Mouse (Mus musculus) neural tube, embryonic 13.5 days (tissue): ENCODE measurements at regions not wholly inside any gene's neighbourhood (a gene's known extent, or its start where the extent isn't known, plus 50 kb on each side); places are given as distances from the start of the nearest gene placed in this dataset.

Experiments used
- ATAC-seq: fragments of 200-750 bp; cut with Nextera tagmentation; 2 replicates; pipeline ENCODE4 v1.8.0; 2017; ENCODE audit warnings: low read depth, mild to moderate bottlenecking, moderate TSS enrichment, moderate library complexity
- H3K27ac ChIP-seq: fragments of 300-500 bp; sonication (generic); replicated peaks from 2 replicates; pipeline ENCODE4 v1.5.1; 2015; ENCODE audit warnings: moderate library complexity, mild to moderate bottlenecking, inconsistent platforms
- H3K27me3 ChIP-seq: fragments of 300-500 bp; sonication (generic); 2 replicates; pipeline ENCODE4 v1.6.1; 2015; ENCODE audit warnings: mild to moderate bottlenecking, inconsistent platforms
- H3K36me3 ChIP-seq: fragments of 300-500 bp; sonication (generic); 2 replicates; pipeline ENCODE4 v1.6.1; 2015; ENCODE audit warnings: mild to moderate bottlenecking, inconsistent platforms
- H3K4me1 ChIP-seq: fragments of 300-500 bp; sonication (generic); replicated peaks from 2 replicates; pipeline ENCODE4 v1.6.1; 2015; ENCODE audit warnings: inconsistent platforms
- H3K4me2 ChIP-seq: fragments of 300-500 bp; sonication (generic); 2 replicates; pipeline ENCODE4 v1.6.1; 2015; ENCODE audit warnings: inconsistent platforms, mild to moderate bottlenecking, moderate library complexity
- H3K4me3 ChIP-seq: fragments of 300-500 bp; sonication (generic); 2 replicates; pipeline ENCODE4 v1.5.1; 2015; ENCODE audit warnings: mild to moderate bottlenecking, inconsistent platforms
- H3K9ac ChIP-seq: fragments of 300-500 bp; sonication (generic); 2 replicates; pipeline ENCODE4 v1.6.1; 2015; ENCODE audit warnings: moderate library complexity, mild to moderate bottlenecking, inconsistent platforms
- H3K9me3 ChIP-seq: fragments of 300-500 bp; sonication (generic); 2 replicates; pipeline ENCODE4 v1.6.1; 2016; ENCODE audit warnings: inconsistent platforms
- WGBS: fragments of 180-500 bp; shearing (Covaris S2); methylation state at CpG from one replicate; pipeline ENCODE4 v1.1.7; 2015; 5-methylcytosine and 5-hydroxymethylcytosine counted together

GRCm38 (mm10) chr5:16424745-16425144 is 128.6 kb upstream of the Hgf start:
- Histone ChIP-seq H3K27me3 (no peaks in the 10 kb centered on the region), H3K9me3 (no peaks in the 10 kb centered on the region), H3K4me3 (no peak overlapping the region), H3K9ac (no peak overlapping the region), H3K36me3 (no peaks in the 10 kb centered on the region), H3K4me1 (no peaks in the 10 kb centered on the region), H3K4me2 (no peak overlapping the region), H3K27ac (no peak overlapping the region)
- WGBS, result 76% methylated on average over 4 of the region's 4 CpGs
- ATAC-seq, result no peak

GRCm38 (mm10) chr5:16425302-16425701 is 128.0 kb upstream of the Hgf start:
- no peaks in the 10 kb centered on the region for H3K4me1 ChIP-seq
- no peak overlapping the region for H3K4me2 ChIP-seq
- 51% methylated on average over 8 of the region's 8 CpGs for WGBS
- no peak overlapping the region for H3K9ac ChIP-seq
- no peaks in the 10 kb centered on the region for H3K9me3 ChIP-seq
- no peak overlapping the region for H3K27ac ChIP-seq
- H3K4me3 ChIP-seq, result no peak overlapping the region
- H3K27me3 ChIP-seq, result no peaks in the 10 kb centered on the region
- H3K36me3 ChIP-seq, result no peaks in the 10 kb centered on the region
- no peak for ATAC-seq

- no peak for ATAC-seq
- no peaks in the 10 kb centered on the region for H3K4me1 ChIP-seq
- H3K27me3 ChIP-seq, result no peaks in the 10 kb centered on the region
- no peak overlapping the region for H3K4me3 ChIP-seq
- H3K27ac ChIP-seq, result no peak overlapping the region
- H3K36me3 ChIP-seq, result no peaks in the 10 kb centered on the region
- no peaks in the 10 kb centered on the region for H3K9me3 ChIP-seq
- H3K9ac ChIP-seq, result no peak overlapping the region
- 33% methylated on average over 2 of the region's 2 CpGs for WGBS
- no peak overlapping the region for H3K4me2 ChIP-seq
Observed at GRCm38 (mm10) chr5:16426306-16426705, 127.0 kb upstream of the Hgf start.

GRCm38 (mm10) chr5:16434586-16434985 is 118.7 kb upstream of the Hgf start:
- no peak overlapping the region for H3K4me2 ChIP-seq
- no peaks in the 10 kb centered on the region for H3K27me3 ChIP-seq
- H3K4me1 ChIP-seq, result no peaks in the 10 kb centered on the region
- no peaks in the 10 kb centered on the region for H3K9me3 ChIP-seq
- H3K4me3 ChIP-seq, result no peak overlapping the region
- 89% methylated on average over 3 of the region's 3 CpGs for WGBS
- no peak overlapping the region for H3K9ac ChIP-seq
- no peaks in the 10 kb centered on the region for H3K36me3 ChIP-seq
- H3K27ac ChIP-seq, result no peak overlapping the region
- no peak for ATAC-seq

GRCm38 (mm10) chr5:16445056-16445455 is 108.2 kb upstream of the Hgf start:
- Histone ChIP-seq H3K9me3 (no peaks in the 10 kb centered on the region; the same call in 1 of the 2 replicates), H3K9ac (no peak overlapping the region), H3K4me1 (no peaks in the 10 kb centered on the region), H3K27me3 (no peaks in the 10 kb centered on the region), H3K4me3 (no peak overlapping the region), H3K27ac (no peak overlapping the region), H3K4me2 (no peak overlapping the region), H3K36me3 (no peaks in the 10 kb centered on the region)
- 75% methylated on average over 1 of the region's 1 CpGs for WGBS
- no peak for ATAC-seq

- no peak overlapping the region for H3K27ac ChIP-seq
- WGBS, result 63% methylated on average over 1 of the region's 1 CpGs
- no peak for ATAC-seq
- no peaks in the 10 kb centered on the region for H3K4me1 ChIP-seq
- no peaks in the 10 kb centered on the region for H3K27me3 ChIP-seq
- H3K9me3 ChIP-seq, result no peaks in the 10 kb centered on the region; the same call in 1 of the 2 replicates
- no peaks in the 10 kb centered on the region for H3K36me3 ChIP-seq
- H3K4me3 ChIP-seq, result no peak overlapping the region
- no peak overlapping the region for H3K4me2 ChIP-seq
- H3K9ac ChIP-seq, result no peak overlapping the region
Observed at GRCm38 (mm10) chr5:16446977-16447376, 106.3 kb upstream of the Hgf start.

- no peak for ATAC-seq
- Histone ChIP-seq H3K4me1 (no peaks in the 10 kb centered on the region), H3K9ac (no peak overlapping the region), H3K36me3 (no peaks in the 10 kb centered on the region), H3K27me3 (no peaks in the 10 kb centered on the region), H3K9me3 (no peaks in the 10 kb centered on the region), H3K4me2 (no peak overlapping the region), H3K27ac (no peak overlapping the region), H3K4me3 (no peak overlapping the region)
- 77% methylated on average over 2 of the region's 2 CpGs for WGBS
Observed at GRCm38 (mm10) chr5:16461795-16462194, 91.5 kb upstream of the Hgf start.

- no peak overlapping the region for H3K27ac ChIP-seq
- H3K9me3 ChIP-seq, result no peaks in the 10 kb centered on the region
- WGBS, result 66% methylated on average over 5 of the region's 5 CpGs
- H3K4me1 ChIP-seq, result peaks cover 12% of the 10 kb centered on the region; the same call in 1 of the 2 replicates
- H3K4me3 ChIP-seq, result no peak overlapping the region
- no peaks in the 10 kb centered on the region for H3K36me3 ChIP-seq
- H3K9ac ChIP-seq, result no peak overlapping the region
- no peaks in the 10 kb centered on the region for H3K27me3 ChIP-seq
- ATAC-seq, result no peak
- H3K4me2 ChIP-seq, result no peak overlapping the region
Observed at GRCm38 (mm10) chr5:16466266-16466665, 87.0 kb upstream of the Hgf start.

- 58% methylated on average over 2 of the region's 2 CpGs for WGBS
- Histone ChIP-seq H3K27me3 (no peaks in the 10 kb centered on the region), H3K4me3 (no peak overlapping the region), H3K4me1 (peaks cover 12% of the 10 kb centered on the region; the same call in 1 of the 2 replicates), H3K4me2 (no peak overlapping the region), H3K9ac (no peak overlapping the region), H3K9me3 (no peaks in the 10 kb centered on the region), H3K36me3 (no peaks in the 10 kb centered on the region), H3K27ac (no peak overlapping the region)
- no peak for ATAC-seq
Observed at GRCm38 (mm10) chr5:16468560-16468959, 84.7 kb upstream of the Hgf start.

GRCm38 (mm10) chr5:16469221-16469620 is 84.1 kb upstream of the Hgf start:
- no peak overlapping the region for H3K4me2 ChIP-seq
- H3K9ac ChIP-seq, result no peak overlapping the region
- H3K36me3 ChIP-seq, result no peaks in the 10 kb centered on the region
- ATAC-seq, result no peak
- H3K4me3 ChIP-seq, result no peak overlapping the region
- H3K9me3 ChIP-seq, result no peaks in the 10 kb centered on the region
- no peaks in the 10 kb centered on the region for H3K27me3 ChIP-seq
- 52% methylated on average over 2 of the region's 2 CpGs for WGBS
- peaks cover 12% of the 10 kb centered on the region; the same call in 1 of the 2 replicates for H3K4me1 ChIP-seq
- H3K27ac ChIP-seq, result no peak overlapping the region

- WGBS, result 70% methylated on average over 13 of the region's 13 CpGs
- Histone ChIP-seq H3K4me1 (peaks cover 12% of the 10 kb centered on the region; the same call in 1 of the 2 replicates), H3K27me3 (no peaks in the 10 kb centered on the region), H3K4me2 (peak overlapping the region; percentile 3; the same call in 1 of the 2 replicates), H3K27ac (no peak overlapping the region), H3K36me3 (no peaks in the 10 kb centered on the region), H3K9ac (no peak overlapping the region), H3K4me3 (no peak overlapping the region), H3K9me3 (no peaks in the 10 kb centered on the region)
- no peak for ATAC-seq
Observed at GRCm38 (mm10) chr5:16469644-16470275, 83.5 kb upstream of the Hgf start.

- H3K36me3 ChIP-seq, result no peaks in the 10 kb centered on the region
- WGBS, result 38% methylated on average over 10 of the region's 10 CpGs
- H3K9ac ChIP-seq, result no peak overlapping the region
- peak; percentile 78 for ATAC-seq
- 0 out of 2 replicates have a peak overlapping the region, but pooled peaks have one; percentile 23 for H3K27ac ChIP-seq
- H3K27me3 ChIP-seq, result no peaks in the 10 kb centered on the region
- H3K9me3 ChIP-seq, result no peaks in the 10 kb centered on the region
- H3K4me3 ChIP-seq, result no peak overlapping the region
- H3K4me1 ChIP-seq, result peaks cover 12% of the 10 kb centered on the region; the same call in 1 of the 2 replicates
- no peak overlapping the region for H3K4me2 ChIP-seq
Observed at GRCm38 (mm10) chr5:16470366-16470982, 82.8 kb upstream of the Hgf start.

GRCm38 (mm10) chr5:16487969-16488368 is 65.3 kb upstream of the Hgf start:
- no peak overlapping the region for H3K9ac ChIP-seq
- H3K27ac ChIP-seq, result no peak overlapping the region
- no peaks in the 10 kb centered on the region for H3K27me3 ChIP-seq
- 87% methylated on average over 1 of the region's 1 CpGs for WGBS
- no peak for ATAC-seq
- H3K4me1 ChIP-seq, result no peaks in the 10 kb centered on the region
- H3K4me3 ChIP-seq, result no peak overlapping the region
- no peaks in the 10 kb centered on the region for H3K9me3 ChIP-seq
- H3K36me3 ChIP-seq, result no peaks in the 10 kb centered on the region
- H3K4me2 ChIP-seq, result no peak overlapping the region
